ENCODE assay signal across 8 mouse cellular contexts in genomic region chr17:71002744-71003094, GRCm38 (mm10). TPM values are rescaled to one million over a fixed set of nuclear protein-coding genes. Genes with fewer than 3 reads are reported as not detected.
DNase-seq lines count a peak whose midpoint lies in the region; ATAC-seq and TF ChIP-seq lines count a peak whose summit lies in the region.

Gene Myl12a (minus strand): TSS chr17:71002878.

- H3K27ac ChIP-seq in spleen, adult 2 months (ENCODE audit: insufficient read depth, low read length): peak within 1 kb of the TSS; percentile 99
- H3K27ac ChIP-seq in limb, embryonic 12.5 days: peak within 1 kb of the TSS; percentile 100
- peak within 1 kb of the TSS; percentile 95 for H3K27ac ChIP-seq in olfactory bulb, adult 2 months (ENCODE audit: insufficient read depth, low read depth, low read length)

- no peaks in the 10 kb centered on the region for H3K27me3 ChIP-seq in spleen, adult 2 months (ENCODE audit: control insufficient read depth, insufficient read depth, low read length)
- H3K27me3 ChIP-seq in limb, embryonic 12.5 days: no peaks in the 10 kb centered on the region

- peak within 1 kb of the TSS; percentile 72 for H3K4me2 ChIP-seq in limb, embryonic 12.5 days

- 15% methylated on average over 14 of the region's 14 CpGs for WGBS in spleen, adult 2 months
- WGBS in limb, embryonic 12.5 days: 5% methylated on average over 14 of the region's 14 CpGs
- WGBS in olfactory bulb, adult 2 months: 1% methylated on average over 14 of the region's 14 CpGs

- TF ChIP-seq CTCF in spleen, adult 2 months (IDR thresholded peaks at IDR 0.05; ENCODE audit: extremely low read depth, insufficient read depth, insufficient read length, insufficient replicate concordance): no peak
- no peak for TF ChIP-seq CTCF in olfactory bulb, adult 2 months (IDR thresholded peaks at IDR 0.05; ENCODE audit: insufficient read depth, low read depth, low read length)

- H3K9ac ChIP-seq in limb, embryonic 12.5 days (replicated peaks): peak within 1 kb of the TSS; percentile 96

- intact Hi-C loops in heart, postnatal 14 days (cut with DNase I): loop anchor here (2.0 to 5.0 kb wide), 2 partner anchors 18 to 180 kb away; partner anchors contain the start of gene Lpin2

- no peak for TF ChIP-seq POLR2A in spleen, adult 2 months (IDR thresholded peaks at IDR 0.05; ENCODE audit: low read depth, low read length)
- TF ChIP-seq POLR2A in olfactory bulb, adult 2 months (IDR thresholded peaks at IDR 0.05; ENCODE audit: insufficient read depth, low read depth, low read length): no peak

- H3K4me1 ChIP-seq in spleen, adult 2 months (ENCODE audit: control insufficient read depth, insufficient read depth, insufficient read length): no peaks in the 10 kb centered on the region; the same call in 1 of the 2 replicates
- peaks cover 33% of the 10 kb centered on the region for H3K4me1 ChIP-seq in limb, embryonic 12.5 days (replicated peaks)
- H3K4me1 ChIP-seq in olfactory bulb, adult 2 months (ENCODE audit: control insufficient read depth, insufficient read depth, low read length): peaks cover 5% of the 10 kb centered on the region; the same call in 1 of the 2 replicates

- peak within 1 kb of the TSS; percentile 91 for H3K4me3 ChIP-seq in spleen, adult 2 months (ENCODE audit: extremely low read depth, insufficient read depth, insufficient read length)
- H3K4me3 ChIP-seq in limb, embryonic 12.5 days (replicated peaks): peak within 1 kb of the TSS; percentile 84
- peak within 1 kb of the TSS; percentile 89 for H3K4me3 ChIP-seq in olfactory bulb, adult 2 months (ENCODE audit: insufficient read depth, low read depth, low read length)

- DNase-seq in spleen, adult 2 months (ENCODE audit: low read depth in 1 of 2, low spot score in 2 of 2): no peak
- DNase-seq in spleen, postnatal 4 days (ENCODE audit: low spot score in 2 of 2): no peak
- DNase-seq in heart, postnatal 14 days: no peak
- no peak for DNase-seq in spleen, adult 12 weeks (ENCODE audit: low spot score)
- DNase-seq in urinary bladder, postnatal 36 days (ENCODE audit: low spot score in 2 of 2): no peak

- H3K9me3 ChIP-seq in limb, embryonic 12.5 days: no peaks in the 10 kb centered on the region

- ATAC-seq in erythroblast, adult 5-6 weeks (replicated peaks; ENCODE audit: low FRiP score, poor library complexity, severe bottlenecking): peak; percentile 57
- peak; percentile 43 for ATAC-seq in limb, embryonic 12.5 days (ENCODE audit: insufficient number of reproducible peaks, insufficient read depth, low FRiP score, low TSS enrichment, low read depth)

- 0 out of 2 replicates have a peak, but pooled peaks cover 1% of the 10 kb centered on the region for H3K36me3 ChIP-seq in spleen, adult 2 months (ENCODE audit: control insufficient read depth, insufficient read depth, low read length)
- H3K36me3 ChIP-seq in limb, embryonic 12.5 days: no peaks in the 10 kb centered on the region; the same call in 1 of the 2 replicates

RNA-seq across cellular contexts. Expression of gene Myl12a, which starts in this region (rescaled TPM):
- 53.0 and 64.9 TPM in 2 replicates for polyA plus RNA-seq in spleen, adult 2 months (2012; rRNA removed)
- total RNA-seq in erythroblast, adult 5-6 weeks (2015; ENCODE audit: low replicate concordance): 113 and 151 TPM in 2 replicates
- total RNA-seq in erythroblast, adult 5-6 weeks (2017; ENCODE audit: low replicate concordance): 44.5 and 50.0 TPM in 2 replicates
- 100 to 1,000 TPM; 728 to 823 TPM for total RNA-seq in heart, postnatal 14 days (2021)
- 586 and 602 TPM in 2 replicates for polyA plus RNA-seq in limb, embryonic 12.5 days (2016; fragmentation: Nextera tagmentation; extraction: Ambion mirVana)
- polyA plus RNA-seq in olfactory bulb, adult 2 months (2012; ENCODE audit: insufficient read depth, insufficient read length, low replicate concordance, missing spikeins): not detected in 2 replicates

Comparison
In these comparisons a context has a peak if more than half of its experiments do, and no peak if none do; other contexts are left out.
1. RNA of gene Myl12a (total RNA-seq): 728 to 823 TPM in heart, postnatal 14 days; 44.5 to 151 TPM in erythroblast, adult 5-6 weeks; every median in the first group is over 4 times any median in the second.
2. Peak in every context shown above with its lines, with median percentiles within 50 percentile points of each other: H3K27ac ChIP-seq and H3K4me3 ChIP-seq.